Mouse (Mus musculus) stomach, postnatal 0 days (tissue): ENCODE measurements around the gene Nr6a1. TPM values are rescaled to one million over a fixed set of nuclear protein-coding genes. Genes with fewer than 3 reads are reported as not detected.

Experiments used
- ATAC-seq: fragments of 200-750 bp; cut with Nextera tagmentation; 2 replicates; pipeline ENCODE4 v1.8.0; 2017; ENCODE audit not compliant: low FRiP score, low TSS enrichment
- DNase-seq: peaks from one replicate; pipeline ENCODE4 v3.0.0-alpha.2; 2016; ENCODE audit warnings: low spot score
- H3K27ac ChIP-seq: fragments of 300-500 bp; sonication (generic); replicated peaks from 2 replicates; pipeline ENCODE4 v1.5.1; 2014; ENCODE audit warnings: mild to moderate bottlenecking, control low read depth
- H3K27me3 ChIP-seq: fragments of 300-500 bp; sonication (generic); 2 replicates; pipeline ENCODE4 v1.6.1; 2014; ENCODE audit warnings: low read length; ENCODE audit not compliant: control insufficient read depth, insufficient read depth
- H3K36me3 ChIP-seq: fragments of 300-500 bp; sonication (generic); 2 replicates; pipeline ENCODE4 v1.6.1; 2014; ENCODE audit warnings: low read length, mixed read lengths; ENCODE audit not compliant: control insufficient read depth, insufficient read depth
- H3K4me1 ChIP-seq: fragments of 300-500 bp; sonication (generic); replicated peaks from 2 replicates; pipeline ENCODE4 v1.6.1; 2014; ENCODE audit warnings: antibody characterized with exemption; ENCODE audit not compliant: control insufficient read depth, insufficient read depth
- H3K4me2 ChIP-seq: fragments of 300-500 bp; sonication (generic); replicated peaks from 2 replicates; pipeline ENCODE4 v1.6.1; 2014; ENCODE audit warnings: low read depth, mild to moderate bottlenecking, control low read depth, moderate library complexity
- H3K4me3 ChIP-seq: fragments of 300-500 bp; sonication (generic); 2 replicates; pipeline ENCODE4 v1.5.1; 2014; ENCODE audit warnings: low read depth, low read length, control low read depth
- H3K9ac ChIP-seq: fragments of 300-500 bp; sonication (generic); 2 replicates; pipeline ENCODE4 v1.6.1; 2014; ENCODE audit warnings: mild to moderate bottlenecking, low read length, control low read depth, mixed read lengths
- H3K9me3 ChIP-seq: fragments of 300-500 bp; sonication (generic); 2 replicates; pipeline ENCODE4 v1.6.1; 2016; ENCODE audit warnings: low read length; ENCODE audit not compliant: control insufficient read depth
- CTCF ChIP-seq: IDR thresholded peaks from 2 replicates; pipeline ENCODE4 v1.5.1; 2016; ENCODE audit warnings: antibody characterized with exemption, low read depth, mild to moderate bottlenecking, moderate library complexity
- EP300 ChIP-seq: optimal IDR thresholded peaks from 2 replicates; pipeline ENCODE3; 2016; ENCODE audit warnings: antibody characterized with exemption
- WGBS: fragments of 180-500 bp; shearing (Covaris S2); extraction: QIAGEN DNeasy Blood & Tissue Kit; methylation state at CpG from one replicate; pipeline ENCODE4 v1.1.7; 2014; 5-methylcytosine and 5-hydroxymethylcytosine counted together
- microRNA-seq: library from miRNA; unstranded; fragments of <30 nt; microRNA quantifications from one replicate; pipeline ENCODE4, GENCODE M21; 2016
- polyA plus RNA-seq: library from polyadenylated mRNA; unstranded; fragments of >200 nt; fragmentation: Nextera tagmentation; extraction: Ambion mirVana; gene quantifications from 2 replicates; pipeline ENCODE4 v1.2.1, GENCODE M21; 2015

The Nr6a1 gene
- polyA plus RNA-seq, 1 experiment from 2014 or later = 0.59 TPM

DNA sequence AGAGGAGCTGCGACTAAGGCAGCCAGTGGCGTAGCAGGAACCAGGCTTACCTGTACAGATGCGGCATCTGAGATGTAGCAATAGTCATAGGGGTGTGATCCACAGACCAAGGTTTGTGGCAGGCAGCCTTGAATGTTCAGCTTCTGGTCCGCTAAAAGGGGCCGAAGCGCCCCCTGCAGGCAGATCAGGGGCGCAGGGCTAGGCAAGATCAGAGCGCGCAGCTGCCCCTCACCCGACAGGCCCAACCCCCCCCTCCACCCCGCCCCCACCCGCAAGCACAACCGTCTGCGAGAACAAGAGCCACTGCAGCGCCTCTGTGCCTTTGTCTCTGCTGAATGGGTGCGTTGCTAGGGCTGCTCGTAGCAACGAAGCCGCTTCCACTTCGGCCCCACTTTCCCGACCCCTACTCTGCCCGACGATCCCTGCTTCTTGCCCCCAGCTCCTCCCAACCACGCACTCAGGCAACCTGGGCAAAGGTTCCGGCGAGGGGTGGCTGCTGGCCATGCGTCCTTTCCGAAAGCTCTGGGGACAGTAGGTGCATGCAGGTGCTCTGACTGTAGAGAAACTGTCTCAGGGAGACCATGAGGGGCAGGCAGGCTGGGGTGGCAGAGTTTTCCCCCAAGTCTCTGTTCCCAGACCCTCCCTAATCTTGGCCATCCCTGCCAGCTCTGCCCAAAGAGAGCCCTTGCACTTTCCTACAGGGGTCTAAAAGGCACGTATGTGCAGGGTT, 238.5 kb downstream of the Nr6a1 start:
- Histone ChIP-seq H3K4me1 (no peaks in the 10 kb centered on the region), H3K9ac (peak overlapping the region; percentile 35; the same call in 1 of the 2 replicates), H3K36me3 (no peaks in the 10 kb centered on the region), H3K9me3 (no peaks in the 10 kb centered on the region), H3K4me2 (peak overlapping the region; percentile 50), H3K27ac (no peak overlapping the region), H3K27me3 (no peaks in the 10 kb centered on the region), H3K4me3 (0 out of 2 replicates have a peak overlapping the region, but pooled peaks have one; percentile 13)
- peak; percentile 28; the same call in 1 of the 2 replicates for ATAC-seq
- DNase-seq = peak; percentile 58
- 5% methylated on average over 29 of the region's 29 CpGs for WGBS
- TF ChIP-seq CTCF (peak; percentile 66), EP300 (no peak)

DNA sequence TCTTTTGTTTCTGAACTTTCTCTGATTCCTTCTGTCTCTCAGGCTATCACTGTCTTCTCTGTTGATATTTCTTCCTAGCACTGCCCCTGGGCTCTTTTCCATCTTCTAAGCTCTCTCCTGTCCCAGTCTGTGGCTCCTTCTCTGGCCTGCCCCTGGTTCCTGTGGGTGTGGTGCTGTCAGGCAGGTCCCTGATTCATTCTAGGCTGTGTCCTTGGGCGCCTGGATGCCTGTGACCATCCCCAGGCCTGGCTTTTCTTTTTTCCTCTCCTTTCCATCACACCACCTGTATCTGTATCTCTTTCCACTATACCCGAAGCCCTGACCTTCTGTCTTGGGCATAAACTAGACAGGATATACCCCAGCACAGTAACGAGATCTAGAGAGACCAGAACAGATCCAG, 241.7 kb downstream of the Nr6a1 start:
- no peak overlapping the region for H3K9ac ChIP-seq
- no peak for DNase-seq
- no peaks in the 10 kb centered on the region for H3K36me3 ChIP-seq
- H3K4me1 ChIP-seq = no peaks in the 10 kb centered on the region
- H3K9me3 ChIP-seq = no peaks in the 10 kb centered on the region
- H3K4me3 ChIP-seq = no peak overlapping the region
- no peaks in the 10 kb centered on the region for H3K27me3 ChIP-seq
- H3K4me2 ChIP-seq = no peak overlapping the region
- no peak overlapping the region for H3K27ac ChIP-seq
- no peak for ATAC-seq
- TF ChIP-seq EP300 (no peak), CTCF (no peak)
- 77% methylated on average over 3 of the region's 3 CpGs for WGBS

DNA sequence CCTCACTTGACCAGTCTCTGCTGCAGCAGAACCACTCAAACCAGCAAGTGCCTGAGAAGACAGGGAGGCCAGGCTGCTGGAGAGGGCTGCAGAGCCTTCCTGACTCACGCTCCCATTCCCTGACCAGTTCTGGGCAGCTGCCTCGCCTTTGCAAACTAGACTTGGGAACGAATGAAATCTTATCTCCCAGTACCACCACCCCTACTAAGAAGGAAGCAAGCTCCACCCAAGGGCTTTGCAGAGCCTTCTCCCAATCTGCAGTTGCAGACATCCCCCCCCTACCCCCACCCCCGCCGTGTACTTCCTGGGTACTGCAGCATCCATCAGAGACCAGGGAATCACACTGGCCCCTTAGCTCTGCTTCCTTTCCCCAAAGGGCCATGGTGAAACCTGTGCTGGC, 244.4 kb downstream of the Nr6a1 start:
- H3K4me2 ChIP-seq = no peak overlapping the region
- TF ChIP-seq EP300 = no peak
- no peak for TF ChIP-seq CTCF
- ATAC-seq = no peak

DNA sequence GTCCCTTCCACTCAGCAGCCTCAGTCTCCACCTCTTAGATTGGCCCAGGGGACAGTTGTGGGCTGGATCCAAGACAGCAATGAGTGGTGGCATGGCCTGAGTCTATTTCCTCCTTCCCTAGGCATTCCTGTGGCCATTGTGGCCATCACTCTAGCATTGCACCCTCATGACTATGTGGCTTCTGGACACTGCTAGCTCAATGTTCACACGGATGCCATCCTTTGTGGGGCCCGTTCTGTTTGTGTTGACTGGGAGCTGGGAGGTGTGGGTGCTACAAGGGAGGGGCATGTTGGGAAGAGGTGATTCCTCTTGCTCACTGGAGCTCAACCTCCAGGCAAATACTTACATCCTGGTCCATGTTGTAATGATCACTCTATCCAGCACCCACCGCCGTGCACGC, 245.3 kb downstream of the Nr6a1 start:
- ATAC-seq = no peak
- Histone ChIP-seq H3K9me3 (no peaks in the 10 kb centered on the region), H3K4me2 (no peak overlapping the region), H3K27ac (no peak overlapping the region), H3K36me3 (no peaks in the 10 kb centered on the region), H3K27me3 (no peaks in the 10 kb centered on the region), H3K4me1 (no peaks in the 10 kb centered on the region), H3K4me3 (no peak overlapping the region), H3K9ac (no peak overlapping the region)
- no peak for DNase-seq
- TF ChIP-seq CTCF = no peak
- TF ChIP-seq EP300 = no peak
- 82% methylated on average over 5 of the region's 5 CpGs for WGBS

More for the DNA sequence above, 244.4 kb downstream of the Nr6a1 start:
- Histone ChIP-seq H3K4me1 (no peaks in the 10 kb centered on the region), H3K27me3 (no peaks in the 10 kb centered on the region), H3K36me3 (no peaks in the 10 kb centered on the region), H3K9me3 (no peaks in the 10 kb centered on the region), H3K9ac (no peak overlapping the region), H3K27ac (no peak overlapping the region), H3K4me3 (no peak overlapping the region)
- DNase-seq = no peak
- 60% methylated on average over 5 of the region's 5 CpGs for WGBS

DNA sequence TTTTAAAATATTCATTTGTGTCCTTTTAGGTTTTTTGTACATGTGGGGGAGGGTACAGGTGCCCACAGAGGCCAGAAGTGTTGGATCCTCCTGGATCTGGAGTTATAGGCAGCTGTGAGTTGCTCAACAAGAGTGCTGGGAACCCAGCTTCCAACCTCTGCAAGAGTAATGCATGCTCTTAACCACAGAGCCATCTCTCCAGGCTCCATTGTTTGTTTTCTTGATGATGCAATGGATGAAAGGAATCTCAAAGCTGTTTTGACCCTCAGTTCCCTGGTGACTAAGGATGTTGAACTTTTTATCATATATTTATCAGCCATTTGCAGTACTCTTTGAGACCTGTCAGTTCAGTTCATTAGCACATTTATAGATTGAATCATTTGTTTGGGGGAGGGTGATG, 248.5 kb downstream of the Nr6a1 start:
- Histone ChIP-seq H3K4me2 (no peak overlapping the region), H3K36me3 (no peaks in the 10 kb centered on the region), H3K9ac (no peak overlapping the region), H3K9me3 (no peaks in the 10 kb centered on the region), H3K4me1 (no peaks in the 10 kb centered on the region), H3K27me3 (no peaks in the 10 kb centered on the region), H3K27ac (no peak overlapping the region), H3K4me3 (no peak overlapping the region)
- no peak for ATAC-seq
- DNase-seq = no peak
- TF ChIP-seq EP300 = no peak
- TF ChIP-seq CTCF = no peak

DNA sequence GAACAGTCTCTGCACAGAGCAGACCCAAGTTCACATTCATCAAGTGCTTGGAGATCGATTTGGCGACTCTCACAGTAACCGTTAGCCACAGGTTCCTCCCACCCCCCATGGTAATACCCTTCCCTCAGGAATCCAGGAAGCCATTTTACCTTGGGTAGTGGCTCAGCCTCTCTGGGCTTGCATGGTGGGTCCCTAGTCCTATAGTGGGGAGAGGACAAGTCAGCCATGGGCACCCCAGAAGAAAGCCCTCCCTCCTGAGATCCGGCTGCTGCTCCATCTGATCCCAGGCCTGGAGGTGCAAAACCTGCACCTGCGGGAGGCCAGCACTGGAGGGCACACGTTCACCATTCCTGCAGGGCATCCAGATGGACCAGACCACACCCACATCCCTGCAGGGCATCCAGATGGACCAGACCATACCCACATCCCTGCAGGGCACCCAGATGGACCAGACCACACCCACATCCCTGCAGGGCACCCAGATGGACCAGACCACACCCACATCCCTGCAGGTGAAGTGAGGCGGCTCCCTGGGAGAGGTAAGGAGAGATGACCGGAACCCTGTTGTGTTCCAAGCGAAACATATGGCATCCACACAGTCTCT, 252.0 kb downstream of the Nr6a1 start:
- Histone ChIP-seq H3K4me2 (no peak overlapping the region), H3K27me3 (no peaks in the 10 kb centered on the region), H3K27ac (no peak overlapping the region), H3K9me3 (no peaks in the 10 kb centered on the region), H3K9ac (no peak overlapping the region), H3K4me1 (no peaks in the 10 kb centered on the region), H3K36me3 (no peaks in the 10 kb centered on the region), H3K4me3 (no peak overlapping the region)
- DNase-seq = peak; percentile 72
- 49% methylated on average over 9 of the region's 9 CpGs for WGBS
- no peak for TF ChIP-seq EP300
- peak; percentile 72 for TF ChIP-seq CTCF
- peak; percentile 77 for ATAC-seq

Small RNA genes within 50 kb of the gene (microRNA-seq; reads per million reads assigned to microRNA genes)
- gene Mir181a-2 (56.3 reads per million, percentile 36 among the genes with 10 or more reads in this experiment), gene Mir181b-2 (226 reads per million, percentile 55 among the genes with 10 or more reads in this experiment)

Other genes with a start within 250 kb of the Nr6a1 start
- gene Nr5a1, start 213.1 kb downstream of the Nr6a1 start, polyA plus RNA-seq = 0.28 and 0.33 TPM in 2 replicates
- 2.7 and 3.5 TPM in 2 replicates for gene Olfml2a, start 4.3 kb upstream of the Nr6a1 start, polyA plus RNA-seq
- gene Wdr38, start 69.8 kb upstream of the Nr6a1 start, polyA plus RNA-seq = 0.81 and 1.1 TPM in 2 replicates
- 136 and 142 TPM in 2 replicates for gene Arpc5l, start 77.7 kb upstream of the Nr6a1 start, polyA plus RNA-seq
- gene Rpl35, start 77.9 kb upstream of the Nr6a1 start, polyA plus RNA-seq = 956 and 1,016 TPM in 2 replicates
- gene Golga1, start 137.9 kb upstream of the Nr6a1 start, polyA plus RNA-seq = 20.7 and 22.0 TPM in 2 replicates